Mouse (Mus musculus) embryonic facial prominence, embryonic 13.5 days (tissue): Measurements from ENCODE around the gene Pogk. TPM values are rescaled to one million over a fixed set of nuclear protein-coding genes. Genes with fewer than 3 reads are reported as not detected.

Experiments used
- ATAC-seq: fragments of 200-750 bp; cut with Nextera tagmentation; 2 replicates; pipeline ENCODE4 v1.8.0; 2017; ENCODE audit warnings: low read depth; ENCODE audit not compliant: insufficient number of reproducible peaks, insufficient read depth, low FRiP score, low TSS enrichment
- H3K27ac ChIP-seq: fragments of 300-500 bp; sonication (generic); 2 replicates; pipeline ENCODE4 v1.5.1; 2015; ENCODE audit warnings: moderate library complexity, mild to moderate bottlenecking, inconsistent platforms
- H3K27me3 ChIP-seq: fragments of 300-500 bp; sonication (generic); 2 replicates; pipeline ENCODE4 v1.6.1; 2015; ENCODE audit warnings: mild to moderate bottlenecking, inconsistent platforms
- H3K36me3 ChIP-seq: fragments of 300-500 bp; sonication (generic); 2 replicates; pipeline ENCODE4 v1.6.1; 2015; ENCODE audit warnings: mild to moderate bottlenecking, inconsistent platforms
- H3K4me1 ChIP-seq: fragments of 300-500 bp; sonication (generic); 2 replicates; pipeline ENCODE4 v1.6.1; 2015; ENCODE audit warnings: inconsistent platforms
- H3K4me2 ChIP-seq: fragments of 300-500 bp; sonication (generic); 2 replicates; pipeline ENCODE4 v1.6.1; 2015; ENCODE audit warnings: moderate library complexity, mild to moderate bottlenecking, inconsistent platforms
- H3K4me3 ChIP-seq: fragments of 300-500 bp; sonication (generic); 2 replicates; pipeline ENCODE4 v1.5.1; 2015; ENCODE audit warnings: mild to moderate bottlenecking, inconsistent platforms
- H3K9ac ChIP-seq: fragments of 300-500 bp; sonication (generic); 2 replicates; pipeline ENCODE4 v1.6.1; 2015; ENCODE audit warnings: mild to moderate bottlenecking, inconsistent platforms
- H3K9me3 ChIP-seq: fragments of 300-500 bp; sonication (generic); 2 replicates; pipeline ENCODE4 v1.6.1; 2016; ENCODE audit warnings: inconsistent platforms
- WGBS: fragments of 180-500 bp; shearing (Covaris S2); methylation state at CpG from one replicate; pipeline ENCODE4 v1.1.7; 2015; ENCODE audit warnings: mixed read lengths; 5-methylcytosine and 5-hydroxymethylcytosine counted together
- polyA plus RNA-seq: library from polyadenylated mRNA; unstranded; fragments of >200 nt; fragmentation: Nextera tagmentation; extraction: Ambion mirVana; gene quantifications from 2 replicates; pipeline ENCODE4 v1.2.1, GENCODE M21; 2015

Gene Pogk
- polyA plus RNA-seq, 1 experiment from 2014 or later, result 22.6 TPM

- peaks cover 11% of the 10 kb centered on the region for H3K36me3 ChIP-seq
- ATAC-seq, result no peak
- 5% methylated on average over 21 of the region's 21 CpGs for WGBS
Observed at GRCm38 (mm10) chr1:166378431-166379012, 31.1 kb downstream of the Pogk start.

DNA sequence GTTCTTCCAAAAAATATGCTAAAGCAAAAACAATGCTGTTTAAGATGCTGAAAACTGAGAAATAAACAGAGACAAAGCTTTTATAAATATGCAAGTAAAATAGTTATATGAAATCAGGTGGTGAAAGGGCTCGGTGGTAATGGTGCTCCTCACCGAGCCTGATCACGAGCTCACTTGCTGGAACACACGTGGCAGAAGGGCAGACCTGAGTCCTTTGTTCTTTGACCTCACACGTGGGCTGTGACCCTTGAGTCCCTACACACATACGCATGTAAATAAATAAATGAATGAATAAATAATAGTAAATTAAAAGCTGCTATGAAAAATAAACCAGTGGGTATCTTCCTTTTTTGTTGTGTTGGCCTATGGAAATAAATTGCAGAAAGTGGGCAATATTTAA is 32.5 kb downstream of the Pogk start:
- H3K36me3 ChIP-seq, result no peaks in the 10 kb centered on the region
- H3K4me2 ChIP-seq, result no peak overlapping the region
- no peaks in the 10 kb centered on the region for H3K27me3 ChIP-seq
- peaks cover 20% of the 10 kb centered on the region for H3K4me1 ChIP-seq
- no peak for ATAC-seq
- no peak overlapping the region for H3K9ac ChIP-seq
- H3K27ac ChIP-seq, result no peak overlapping the region
- no peaks in the 10 kb centered on the region for H3K9me3 ChIP-seq
- no peak overlapping the region for H3K4me3 ChIP-seq
- 72% methylated on average over 6 of the region's 6 CpGs for WGBS

More at GRCm38 (mm10) chr1:166378431-166379012, 31.1 kb downstream of the Pogk start:
- H3K9ac ChIP-seq, result peak overlapping the region; percentile 74
- no peaks in the 10 kb centered on the region for H3K27me3 ChIP-seq
- H3K4me2 ChIP-seq, result peak overlapping the region; percentile 71
- H3K9me3 ChIP-seq, result no peaks in the 10 kb centered on the region
- H3K4me3 ChIP-seq, result peak overlapping the region; percentile 94
- H3K27ac ChIP-seq, result peak overlapping the region; percentile 83
- peaks cover 20% of the 10 kb centered on the region for H3K4me1 ChIP-seq

DNA sequence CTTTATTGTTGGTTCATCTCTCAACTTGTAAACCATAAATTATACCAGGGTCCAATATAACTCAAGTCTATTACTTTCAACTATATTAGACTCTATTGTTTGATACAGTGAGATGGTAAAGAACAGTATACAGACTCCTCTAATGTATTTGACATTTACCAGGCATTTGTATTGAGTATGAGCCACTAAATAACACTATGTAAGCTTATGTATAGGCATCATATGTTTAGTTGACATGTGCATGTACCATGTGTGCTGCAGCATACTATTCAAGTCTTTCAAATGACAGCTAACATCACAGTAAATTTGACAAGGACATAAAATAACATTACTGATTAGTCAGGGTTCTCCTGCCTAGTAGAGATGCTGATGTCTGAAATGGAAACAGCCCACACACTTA is 46.5 kb downstream of the Pogk start:
- no peak overlapping the region for H3K9ac ChIP-seq
- H3K4me2 ChIP-seq, result no peak overlapping the region
- 0 out of 2 replicates have a peak, but pooled peaks cover 2% of the 10 kb centered on the region for H3K27me3 ChIP-seq
- H3K4me3 ChIP-seq, result no peak overlapping the region
- no peak overlapping the region for H3K27ac ChIP-seq
- no peak for ATAC-seq
- no peaks in the 10 kb centered on the region for H3K4me1 ChIP-seq
- no peaks in the 10 kb centered on the region for H3K36me3 ChIP-seq
- H3K9me3 ChIP-seq, result no peaks in the 10 kb centered on the region

GRCm38 (mm10) chr1:166362659-166363058 is 47.0 kb downstream of the Pogk start:
- Histone ChIP-seq H3K4me3 (no peak overlapping the region), H3K9ac (no peak overlapping the region), H3K27me3 (0 out of 2 replicates have a peak, but pooled peaks cover 2% of the 10 kb centered on the region), H3K9me3 (no peaks in the 10 kb centered on the region), H3K27ac (no peak overlapping the region), H3K36me3 (no peaks in the 10 kb centered on the region), H3K4me1 (no peaks in the 10 kb centered on the region), H3K4me2 (no peak overlapping the region)
- ATAC-seq, result no peak
- WGBS, result 59% methylated on average over 3 of the region's 3 CpGs

DNA sequence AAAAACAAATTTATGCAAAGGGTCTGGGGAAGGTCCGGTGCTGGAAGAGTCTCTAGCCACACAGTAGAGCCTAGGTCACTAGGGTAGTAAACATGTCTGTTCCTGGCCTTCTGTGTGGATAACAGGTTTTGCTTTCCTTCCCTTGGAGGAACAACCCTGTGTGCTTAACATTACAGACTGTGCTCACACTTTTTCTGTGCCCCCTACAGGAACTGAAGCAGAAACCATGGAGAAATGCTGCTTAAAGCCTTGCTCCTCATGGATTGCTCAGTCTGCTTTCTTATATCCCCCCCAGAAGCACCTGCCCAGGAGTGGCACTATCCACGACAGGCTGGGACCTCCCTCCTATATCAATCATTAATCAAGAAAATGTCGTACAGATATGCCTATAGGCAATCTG is 47.8 kb downstream of the Pogk start:
- Histone ChIP-seq H3K27me3 (0 out of 2 replicates have a peak, but pooled peaks cover 2% of the 10 kb centered on the region), H3K4me1 (no peaks in the 10 kb centered on the region), H3K9ac (no peak overlapping the region), H3K36me3 (no peaks in the 10 kb centered on the region), H3K27ac (no peak overlapping the region), H3K4me2 (no peak overlapping the region), H3K4me3 (no peak overlapping the region), H3K9me3 (no peaks in the 10 kb centered on the region)
- ATAC-seq, result no peak
- 67% methylated on average over 3 of the region's 3 CpGs for WGBS

DNA sequence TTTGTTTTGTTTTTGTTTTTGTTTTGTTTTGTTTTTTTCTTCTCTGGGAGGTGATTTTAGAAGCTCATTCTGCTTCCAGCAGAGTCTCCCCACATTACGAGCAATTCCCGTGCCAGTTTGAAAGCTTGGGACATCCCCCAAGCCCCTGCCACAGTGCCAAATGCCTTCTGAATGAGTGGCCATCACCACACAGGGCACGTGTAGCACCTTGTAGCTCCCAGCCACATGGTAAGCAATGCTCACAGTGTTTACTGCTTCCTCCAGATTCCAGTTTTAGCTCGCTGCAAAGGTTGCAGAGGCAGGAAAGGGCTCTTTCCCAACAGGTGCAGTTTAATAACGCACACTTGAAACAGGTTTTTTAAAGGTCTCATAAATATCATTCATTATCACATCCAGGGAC is 48.8 kb downstream of the Pogk start:
- ATAC-seq, result no peak
- WGBS, result 80% methylated on average over 5 of the region's 5 CpGs
- H3K4me1 ChIP-seq, result no peaks in the 10 kb centered on the region
- H3K27ac ChIP-seq, result no peak overlapping the region
- no peak overlapping the region for H3K4me2 ChIP-seq
- 0 out of 2 replicates have a peak, but pooled peaks cover 2% of the 10 kb centered on the region for H3K27me3 ChIP-seq
- no peaks in the 10 kb centered on the region for H3K9me3 ChIP-seq
- no peak overlapping the region for H3K9ac ChIP-seq
- H3K36me3 ChIP-seq, result no peaks in the 10 kb centered on the region
- H3K4me3 ChIP-seq, result no peak overlapping the region

GRCm38 (mm10) chr1:166360157-166360855 is 49.4 kb downstream of the Pogk start:
- Histone ChIP-seq H3K4me2 (no peak overlapping the region), H3K36me3 (no peaks in the 10 kb centered on the region), H3K4me3 (no peak overlapping the region), H3K27ac (no peak overlapping the region), H3K4me1 (no peaks in the 10 kb centered on the region), H3K9me3 (no peaks in the 10 kb centered on the region), H3K27me3 (0 out of 2 replicates have a peak, but pooled peaks cover 2% of the 10 kb centered on the region), H3K9ac (no peak overlapping the region)
- WGBS, result 27% methylated on average over 14 of the region's 14 CpGs
- 0 out of 2 replicates have a peak, but pooled peaks have one; percentile 37 for ATAC-seq

DNA sequence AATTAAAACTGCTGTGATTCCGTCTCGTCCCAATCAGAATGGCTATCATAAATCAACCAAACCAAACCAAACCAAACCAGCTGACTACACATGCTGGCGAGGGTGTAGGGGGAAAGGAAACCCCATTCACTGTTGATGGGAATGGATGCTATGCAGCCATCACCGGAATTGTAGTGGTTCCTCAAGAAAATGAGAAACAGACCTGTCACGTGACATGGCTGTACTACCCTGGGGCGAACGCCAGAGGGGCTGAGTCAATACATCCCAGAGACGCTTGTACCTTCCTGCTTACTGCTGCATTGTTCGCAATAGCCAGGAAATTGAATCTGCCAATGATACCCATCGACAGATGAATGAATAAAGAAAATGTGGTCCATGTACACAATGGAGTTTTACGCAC is 59.9 kb downstream of the Pogk start:
- H3K9ac ChIP-seq, result no peak overlapping the region
- no peaks in the 10 kb centered on the region for H3K27me3 ChIP-seq
- no peak overlapping the region for H3K4me2 ChIP-seq
- no peak overlapping the region for H3K4me3 ChIP-seq
- no peaks in the 10 kb centered on the region for H3K9me3 ChIP-seq
- ATAC-seq, result no peak
- no peak overlapping the region for H3K27ac ChIP-seq
- H3K36me3 ChIP-seq, result no peaks in the 10 kb centered on the region
- 40% methylated on average over 11 of the region's 11 CpGs for WGBS
- 0 out of 2 replicates have a peak, but pooled peaks cover 3% of the 10 kb centered on the region for H3K4me1 ChIP-seq

GRCm38 (mm10) chr1:166349341-166349740 is 60.3 kb downstream of the Pogk start:
- H3K4me1 ChIP-seq, result 0 out of 2 replicates have a peak, but pooled peaks cover 3% of the 10 kb centered on the region
- H3K36me3 ChIP-seq, result no peaks in the 10 kb centered on the region
- no peak overlapping the region for H3K4me3 ChIP-seq
- H3K9ac ChIP-seq, result no peak overlapping the region
- ATAC-seq, result no peak
- 54% methylated on average over 3 of the region's 3 CpGs for WGBS
- no peak overlapping the region for H3K4me2 ChIP-seq
- no peak overlapping the region for H3K27ac ChIP-seq
- H3K27me3 ChIP-seq, result no peaks in the 10 kb centered on the region
- no peaks in the 10 kb centered on the region for H3K9me3 ChIP-seq

DNA sequence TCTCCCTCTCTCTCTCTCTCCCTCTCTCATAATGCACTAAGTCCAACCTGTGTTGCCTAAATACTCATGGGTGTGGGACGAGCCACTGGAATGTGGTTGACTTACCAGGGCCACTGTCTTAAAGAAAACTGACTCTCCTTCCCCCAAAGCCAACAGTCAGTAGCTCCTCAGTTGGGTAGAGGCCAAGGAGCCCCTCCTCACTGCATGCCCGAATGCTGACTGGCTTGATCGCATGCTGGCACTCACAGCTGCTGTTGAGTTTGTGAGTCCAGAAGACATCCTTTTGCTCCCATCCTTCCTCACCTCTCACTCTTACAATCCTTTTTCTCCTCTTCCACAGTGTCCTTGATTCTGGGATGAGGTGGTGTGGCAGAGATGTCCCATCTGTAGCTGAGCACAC is 62.8 kb downstream of the Pogk start:
- Histone ChIP-seq H3K36me3 (no peaks in the 10 kb centered on the region), H3K27ac (no peak overlapping the region), H3K4me1 (0 out of 2 replicates have a peak, but pooled peaks cover 3% of the 10 kb centered on the region), H3K27me3 (no peaks in the 10 kb centered on the region), H3K4me3 (no peak overlapping the region), H3K9ac (no peak overlapping the region), H3K4me2 (no peak overlapping the region), H3K9me3 (no peaks in the 10 kb centered on the region)
- WGBS, result 76% methylated on average over 3 of the region's 3 CpGs
- ATAC-seq, result no peak

DNA sequence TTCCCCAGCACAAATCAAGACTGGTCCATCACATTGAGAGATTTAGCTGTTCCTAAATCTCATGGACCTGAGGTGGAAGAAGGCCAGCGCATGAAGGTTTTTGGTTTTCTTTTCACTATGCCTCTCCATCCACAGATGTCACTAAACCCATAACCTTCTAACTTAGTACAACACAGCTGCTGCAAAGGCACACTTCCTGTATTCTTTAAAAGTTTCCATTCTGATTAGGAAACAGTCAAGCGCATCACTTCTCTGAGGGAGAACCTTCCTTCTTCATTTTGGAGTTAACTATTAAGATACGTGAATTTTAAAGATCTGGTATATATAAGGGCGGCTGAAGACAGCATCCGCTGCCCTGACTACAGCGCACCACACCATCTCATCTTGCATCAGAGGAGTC is 64.1 kb downstream of the Pogk start:
- Histone ChIP-seq H3K4me1 (0 out of 2 replicates have a peak, but pooled peaks cover 3% of the 10 kb centered on the region), H3K9ac (no peak overlapping the region), H3K36me3 (no peaks in the 10 kb centered on the region), H3K27me3 (no peaks in the 10 kb centered on the region), H3K27ac (no peak overlapping the region), H3K9me3 (no peaks in the 10 kb centered on the region), H3K4me2 (no peak overlapping the region), H3K4me3 (no peak overlapping the region)
- WGBS, result 92% methylated on average over 6 of the region's 6 CpGs
- no peak for ATAC-seq
